Mouse (Mus musculus): ENCODE results near the gene Dcakd.
"Not testable (repeated sequence)": the region's sequence is repeated elsewhere in the genome, so short reads cannot be mapped to it uniquely, and the experiment has no call there.

The Dcakd gene

GRCm38 (mm10) chr11:102985160-102985559 lies 43.0 kb downstream of the Dcakd start:
- ATAC-seq (ENCODE audit: insufficient number of reproducible peaks, low FRiP score, low TSS enrichment) = no peak

- ATAC-seq (ENCODE audit: insufficient number of reproducible peaks, low FRiP score, low TSS enrichment) = no peak
Measured at GRCm38 (mm10) chr11:102984615-102985014, 43.5 kb downstream of the Dcakd start.

- no peak for ATAC-seq (ENCODE audit: insufficient number of reproducible peaks, low FRiP score, low TSS enrichment)
Measured at GRCm38 (mm10) chr11:102984086-102984485, 44.0 kb downstream of the Dcakd start.

GRCm38 (mm10) chr11:102981151-102981890 lies 46.8 kb downstream of the Dcakd start:
- no peak for ATAC-seq (ENCODE audit: insufficient number of reproducible peaks, low FRiP score, low TSS enrichment)

GRCm38 (mm10) chr11:102978052-102978666 lies 50.0 kb downstream of the Dcakd start:
- ATAC-seq (ENCODE audit: insufficient number of reproducible peaks, low FRiP score, low TSS enrichment) = no peak

- not testable (repeated sequence) for ATAC-seq (ENCODE audit: insufficient number of reproducible peaks, low FRiP score, low TSS enrichment)
Measured at GRCm38 (mm10) chr11:102975966-102976365, 52.2 kb downstream of the Dcakd start.

- no peak for ATAC-seq (ENCODE audit: insufficient number of reproducible peaks, low FRiP score, low TSS enrichment)
Measured at GRCm38 (mm10) chr11:102972326-102972725, 55.8 kb downstream of the Dcakd start.

DNA sequence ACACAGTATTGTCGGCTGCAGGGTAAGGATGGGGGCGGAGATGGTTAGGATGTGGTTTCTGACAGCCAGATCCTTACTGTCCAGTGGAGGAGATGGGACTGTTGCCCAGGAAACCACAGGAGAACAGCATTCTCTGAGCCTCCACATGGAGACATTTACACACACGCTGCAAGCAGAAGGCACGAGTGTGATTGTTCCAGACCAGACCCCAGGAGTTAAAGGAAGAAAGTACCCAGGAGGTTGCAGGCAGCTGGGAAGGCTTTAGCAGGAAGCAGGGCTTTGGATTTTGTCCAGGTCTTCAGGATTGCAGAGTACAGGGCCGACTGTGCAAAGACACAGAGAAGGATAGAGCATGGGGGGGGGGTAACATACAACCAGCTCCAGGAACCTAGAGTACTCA lies 56.5 kb downstream of the Dcakd start:
- no peak for ATAC-seq (ENCODE audit: insufficient number of reproducible peaks, low FRiP score, low TSS enrichment)

DNA sequence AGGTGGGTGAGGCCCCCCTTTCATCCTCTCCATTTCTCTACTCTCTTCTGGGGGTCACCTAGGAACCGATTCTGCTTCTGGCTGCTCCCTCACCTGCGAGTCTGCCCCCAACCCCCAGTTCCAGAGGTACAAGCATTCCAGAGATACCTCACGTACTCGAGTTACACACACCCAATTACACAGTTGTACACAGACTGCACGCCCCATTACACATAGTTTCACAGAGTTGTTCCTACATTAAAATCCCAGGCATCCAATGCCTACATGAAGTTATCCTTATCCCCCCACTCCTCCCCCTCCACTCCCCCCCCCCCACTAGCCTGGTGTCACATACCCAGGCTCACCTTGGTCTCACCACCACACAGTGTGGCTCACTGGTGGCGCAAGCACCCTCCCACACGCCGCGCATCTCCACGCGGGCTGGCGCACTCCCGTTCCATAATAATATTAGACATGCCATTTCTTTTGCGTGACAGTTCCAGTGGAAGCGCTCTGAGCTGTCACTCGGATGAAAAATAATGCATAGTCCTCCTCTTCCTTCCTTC lies 63.5 kb downstream of the Dcakd start:
- no peak for ATAC-seq (ENCODE audit: insufficient number of reproducible peaks, low FRiP score, low TSS enrichment)

- no peak for ATAC-seq (ENCODE audit: insufficient number of reproducible peaks, low FRiP score, low TSS enrichment)
Measured at GRCm38 (mm10) chr11:102963855-102964546, 64.1 kb downstream of the Dcakd start.

- no peak for ATAC-seq (ENCODE audit: insufficient number of reproducible peaks, low FRiP score, low TSS enrichment)
Measured at GRCm38 (mm10) chr11:102963246-102963854, 64.8 kb downstream of the Dcakd start.

GRCm38 (mm10) chr11:102962861-102963245 lies 65.3 kb downstream of the Dcakd start:
- ATAC-seq (ENCODE audit: insufficient number of reproducible peaks, low FRiP score, low TSS enrichment) = no peak

GRCm38 (mm10) chr11:102961082-102961481 lies 67.1 kb downstream of the Dcakd start:
- no peak for ATAC-seq (ENCODE audit: insufficient number of reproducible peaks, low FRiP score, low TSS enrichment)

GRCm38 (mm10) chr11:102958870-102959269 lies 69.3 kb downstream of the Dcakd start:
- ATAC-seq (ENCODE audit: insufficient number of reproducible peaks, low FRiP score, low TSS enrichment) = no peak

GRCm38 (mm10) chr11:102958431-102958830 lies 69.7 kb downstream of the Dcakd start:
- no peak for ATAC-seq (ENCODE audit: insufficient number of reproducible peaks, low FRiP score, low TSS enrichment)

GRCm38 (mm10) chr11:102957692-102958091 lies 70.4 kb downstream of the Dcakd start:
- ATAC-seq (ENCODE audit: insufficient number of reproducible peaks, low FRiP score, low TSS enrichment) = no peak

- no peak for ATAC-seq (ENCODE audit: insufficient number of reproducible peaks, low FRiP score, low TSS enrichment)
Measured at GRCm38 (mm10) chr11:102956962-102957614, 71.0 kb downstream of the Dcakd start.

GRCm38 (mm10) chr11:102952922-102953321 lies 75.2 kb downstream of the Dcakd start:
- no peak for ATAC-seq (ENCODE audit: insufficient number of reproducible peaks, low FRiP score, low TSS enrichment)

GRCm38 (mm10) chr11:102948043-102948961 lies 79.8 kb downstream of the Dcakd start:
- no peak; the same call in 1 of the 2 replicates for ATAC-seq (ENCODE audit: insufficient number of reproducible peaks, low FRiP score, low TSS enrichment)
